Mouse (Mus musculus): Measurements from ENCODE around the gene Cd9. TPM values are rescaled to one million over a fixed set of nuclear protein-coding genes. Genes with fewer than 3 reads are reported as not detected.

Cd9 gene
- total and polyA plus RNA-seq, 2 experiments from 2014 or later: 49.1 to 105 TPM

DNA sequence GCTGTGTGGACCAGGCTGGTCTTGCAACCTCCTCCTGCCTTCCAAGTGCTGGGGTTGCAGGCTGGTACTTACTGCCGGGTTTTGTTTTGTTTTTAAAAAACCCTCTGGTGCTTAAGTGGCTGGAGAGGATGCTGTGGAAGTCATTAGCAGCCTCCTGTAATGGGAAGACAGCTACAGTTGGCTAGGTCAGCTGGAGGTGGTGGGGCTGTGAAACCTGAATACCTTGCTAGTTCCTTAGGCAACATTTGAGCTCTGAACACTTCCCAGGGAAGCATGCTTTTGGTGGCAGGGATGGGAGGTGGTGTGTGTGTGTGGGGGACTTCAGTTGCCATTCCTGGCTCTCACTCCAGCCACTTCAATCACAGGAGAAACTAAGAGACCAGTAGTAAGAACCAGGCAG is 19.4 kb downstream of the Cd9 start:
- no peak overlapping the region for H3K27ac ChIP-seq (ENCODE audit: low read depth, low read length)
- H3K4me1 ChIP-seq (ENCODE audit: insufficient read depth, low read length): no peaks in the 10 kb centered on the region
- ATAC-seq (ENCODE audit: low FRiP score) (no peak), DNase-seq (ENCODE audit: low spot score) (no peak)
- no peak overlapping the region for H3K9ac ChIP-seq (replicated peaks; ENCODE audit: low read length, poor library complexity, severe bottlenecking)
- no peaks in the 10 kb centered on the region for H3K9me3 ChIP-seq (ENCODE audit: low read length)
- WGBS: 45% methylated on average over 1 of the region's 1 CpGs
- H3K27me3 ChIP-seq (ENCODE audit: insufficient read depth, low read length): no peaks in the 10 kb centered on the region
- no peak overlapping the region for H3K4me2 ChIP-seq (ENCODE audit: low read depth, low read length, poor library complexity, severe bottlenecking)
- no peak overlapping the region for H3K4me3 ChIP-seq (ENCODE audit: low read depth, low read length)
- no peak for TF ChIP-seq CTCF (IDR thresholded peaks at IDR 0.05)
- H3K36me3 ChIP-seq (ENCODE audit: insufficient read depth, low read length): no peaks in the 10 kb centered on the region

DNA sequence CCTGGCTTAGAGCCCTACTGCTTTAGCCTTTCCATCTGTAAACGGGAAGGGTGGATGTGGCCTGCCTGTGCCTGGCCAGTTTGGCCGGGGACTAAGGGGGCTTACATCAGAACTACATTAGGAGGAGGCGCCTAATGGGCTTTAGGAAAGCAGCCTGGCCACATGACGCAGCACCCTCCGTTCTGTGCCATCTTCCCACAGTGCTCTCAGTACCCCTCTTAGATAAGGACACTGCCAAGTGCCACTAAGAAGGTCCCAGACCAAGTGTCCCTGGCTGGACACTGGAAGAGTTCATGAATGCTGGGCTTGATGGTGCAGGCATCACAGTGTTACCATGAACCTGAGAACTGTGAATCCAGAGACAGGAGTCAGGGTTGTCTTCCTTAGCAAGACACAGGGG is 20.7 kb downstream of the Cd9 start:
- Histone ChIP-seq H3K4me2 (ENCODE audit: low read depth, low read length, poor library complexity, severe bottlenecking) (no peak overlapping the region), H3K27ac (ENCODE audit: low read depth, low read length) (no peak overlapping the region), H3K4me1 (ENCODE audit: insufficient read depth, low read length) (no peaks in the 10 kb centered on the region), H3K9me3 (ENCODE audit: low read length) (no peaks in the 10 kb centered on the region), H3K4me3 (ENCODE audit: low read depth, low read length) (no peak overlapping the region), H3K27me3 (ENCODE audit: insufficient read depth, low read length) (no peaks in the 10 kb centered on the region), H3K9ac (replicated peaks; ENCODE audit: low read length, poor library complexity, severe bottlenecking) (no peak overlapping the region), H3K36me3 (ENCODE audit: insufficient read depth, low read length) (no peaks in the 10 kb centered on the region)
- 77% methylated on average over 5 of the region's 5 CpGs for WGBS
- TF ChIP-seq CTCF (IDR thresholded peaks at IDR 0.05): no peak
- ATAC-seq (ENCODE audit: low FRiP score) (no peak), DNase-seq (ENCODE audit: low spot score) (no peak)

DNA sequence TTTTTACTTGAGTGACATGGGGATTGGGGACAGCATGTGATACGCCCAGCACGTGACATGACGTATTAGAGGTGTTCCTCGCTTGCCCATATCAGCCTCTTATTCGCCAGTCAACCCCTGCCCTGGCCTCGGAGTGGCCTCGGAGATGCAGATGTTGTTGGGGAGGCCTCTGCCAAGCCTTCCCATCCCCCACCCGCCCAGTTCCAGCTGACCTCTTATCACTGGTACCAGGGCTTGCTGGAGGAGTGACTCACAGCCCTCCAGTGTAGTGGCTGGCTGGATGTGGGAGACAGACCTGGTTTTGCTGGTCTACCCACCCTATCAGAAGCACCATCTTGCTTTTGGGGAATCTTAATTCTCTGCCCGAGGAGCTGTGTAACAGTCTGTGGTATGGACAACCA is 21.3 kb downstream of the Cd9 start:
- Histone ChIP-seq H3K27ac (ENCODE audit: low read depth, low read length) (no peak overlapping the region), H3K9ac (replicated peaks; ENCODE audit: low read length, poor library complexity, severe bottlenecking) (no peak overlapping the region), H3K4me2 (ENCODE audit: low read depth, low read length, poor library complexity, severe bottlenecking) (no peak overlapping the region), H3K9me3 (ENCODE audit: low read length) (no peaks in the 10 kb centered on the region), H3K4me1 (ENCODE audit: insufficient read depth, low read length) (peaks cover 3% of the 10 kb centered on the region; the same call in 1 of the 2 replicates), H3K36me3 (ENCODE audit: insufficient read depth, low read length) (no peaks in the 10 kb centered on the region), H3K4me3 (ENCODE audit: low read depth, low read length) (no peak overlapping the region), H3K27me3 (ENCODE audit: insufficient read depth, low read length) (no peaks in the 10 kb centered on the region)
- TF ChIP-seq CTCF (IDR thresholded peaks at IDR 0.05): no peak
- WGBS: 89% methylated on average over 9 of the region's 9 CpGs
- ATAC-seq (ENCODE audit: low FRiP score): no peak
- DNase-seq (ENCODE audit: low spot score): no peak

DNA sequence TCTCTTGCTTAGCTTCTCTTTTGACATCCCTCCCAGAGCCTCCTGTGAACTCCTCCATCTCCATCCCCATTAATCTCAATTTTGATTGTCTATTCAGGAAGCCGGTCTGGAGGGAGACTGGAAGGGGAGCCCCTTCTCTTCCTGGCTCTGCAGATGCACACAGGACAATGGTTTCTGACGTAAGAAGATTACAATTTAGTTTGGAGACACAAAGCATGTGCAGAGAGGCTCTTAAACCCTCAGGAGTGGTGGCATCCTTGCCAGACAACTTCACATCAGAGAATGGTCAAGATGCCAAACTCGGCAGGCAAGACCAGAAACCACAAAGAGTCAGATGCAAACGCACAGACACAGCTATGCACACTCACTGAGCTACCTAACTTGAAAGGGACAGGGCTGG is 22.7 kb downstream of the Cd9 start:
- TF ChIP-seq CTCF (IDR thresholded peaks at IDR 0.05): no peak
- Histone ChIP-seq H3K9ac (replicated peaks; ENCODE audit: low read length, poor library complexity, severe bottlenecking) (no peak overlapping the region), H3K36me3 (ENCODE audit: insufficient read depth, low read length) (no peaks in the 10 kb centered on the region), H3K4me3 (ENCODE audit: low read depth, low read length) (no peak overlapping the region), H3K27me3 (ENCODE audit: insufficient read depth, low read length) (no peaks in the 10 kb centered on the region), H3K4me2 (ENCODE audit: low read depth, low read length, poor library complexity, severe bottlenecking) (no peak overlapping the region), H3K9me3 (ENCODE audit: low read length) (no peaks in the 10 kb centered on the region), H3K27ac (ENCODE audit: low read depth, low read length) (no peak overlapping the region; the same call in 1 of the 2 replicates), H3K4me1 (ENCODE audit: insufficient read depth, low read length) (peaks cover 8% of the 10 kb centered on the region; the same call in 1 of the 2 replicates)
- WGBS: 28% methylated on average over 4 of the region's 4 CpGs
- ATAC-seq (ENCODE audit: low FRiP score) (no peak), DNase-seq (ENCODE audit: low spot score) (no peak)

DNA sequence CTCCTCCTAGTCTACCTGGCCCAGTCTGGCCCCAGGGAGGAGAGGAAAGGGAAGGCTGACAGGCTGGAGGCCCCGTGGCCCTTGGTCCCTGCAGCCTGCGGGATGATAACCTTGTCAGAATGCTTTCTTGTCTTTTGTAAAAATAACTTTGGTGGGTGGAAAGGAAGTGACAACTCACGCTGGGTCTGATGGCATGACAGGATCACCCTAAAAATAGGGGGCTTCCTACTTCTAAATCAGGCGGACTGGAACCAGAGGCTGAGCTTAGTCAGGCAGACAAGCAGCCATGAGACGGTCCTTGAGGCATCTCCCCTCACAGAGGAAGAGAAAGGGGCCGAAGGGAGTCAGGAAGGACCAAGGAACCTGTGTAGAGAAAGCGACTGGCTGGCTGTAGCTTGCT is 23.3 kb downstream of the Cd9 start:
- Histone ChIP-seq H3K36me3 (ENCODE audit: insufficient read depth, low read length) (no peaks in the 10 kb centered on the region), H3K27me3 (ENCODE audit: insufficient read depth, low read length) (no peaks in the 10 kb centered on the region), H3K9me3 (ENCODE audit: low read length) (no peaks in the 10 kb centered on the region), H3K4me1 (ENCODE audit: insufficient read depth, low read length) (peaks cover 8% of the 10 kb centered on the region; the same call in 1 of the 2 replicates), H3K27ac (ENCODE audit: low read depth, low read length) (no peak overlapping the region), H3K9ac (replicated peaks; ENCODE audit: low read length, poor library complexity, severe bottlenecking) (no peak overlapping the region), H3K4me3 (ENCODE audit: low read depth, low read length) (no peak overlapping the region), H3K4me2 (ENCODE audit: low read depth, low read length, poor library complexity, severe bottlenecking) (no peak overlapping the region)
- no peak for DNase-seq (ENCODE audit: low spot score)
- no peak for TF ChIP-seq CTCF (IDR thresholded peaks at IDR 0.05)
- no peak for ATAC-seq (ENCODE audit: low FRiP score)
- WGBS: 85% methylated on average over 7 of the region's 7 CpGs

DNA sequence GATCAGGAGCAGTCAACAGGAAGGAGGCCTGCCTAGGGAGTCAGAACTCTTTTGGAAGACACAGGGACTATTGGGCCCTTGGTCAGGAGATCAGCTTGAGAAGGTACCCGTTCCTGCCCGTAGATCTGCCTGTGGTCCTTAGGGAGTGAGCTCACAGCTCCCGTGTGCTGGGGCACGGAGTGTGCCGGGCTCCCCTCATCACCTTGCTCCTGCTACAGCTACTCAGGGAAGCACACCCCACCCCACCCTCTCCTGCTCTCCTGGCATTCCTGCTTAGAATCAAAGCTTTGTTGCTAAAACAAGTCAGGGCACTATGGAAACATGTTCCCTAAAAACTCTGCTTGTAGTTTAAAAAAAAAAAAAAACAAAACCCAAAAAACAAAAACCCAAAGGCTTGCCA is 24.0 kb downstream of the Cd9 start:
- H3K9ac ChIP-seq (replicated peaks; ENCODE audit: low read length, poor library complexity, severe bottlenecking): no peak overlapping the region
- H3K4me1 ChIP-seq (ENCODE audit: insufficient read depth, low read length): peaks cover 8% of the 10 kb centered on the region; the same call in 1 of the 2 replicates
- no peak for TF ChIP-seq CTCF (IDR thresholded peaks at IDR 0.05)
- H3K27ac ChIP-seq (ENCODE audit: low read depth, low read length): no peak overlapping the region
- H3K4me3 ChIP-seq (ENCODE audit: low read depth, low read length): no peak overlapping the region
- no peak overlapping the region for H3K4me2 ChIP-seq (ENCODE audit: low read depth, low read length, poor library complexity, severe bottlenecking)
- H3K9me3 ChIP-seq (ENCODE audit: low read length): no peaks in the 10 kb centered on the region
- WGBS: 94% methylated on average over 5 of the region's 5 CpGs
- ATAC-seq (ENCODE audit: low FRiP score): no peak
- H3K36me3 ChIP-seq (ENCODE audit: insufficient read depth, low read length): no peaks in the 10 kb centered on the region
- no peaks in the 10 kb centered on the region for H3K27me3 ChIP-seq (ENCODE audit: insufficient read depth, low read length)
- no peak for DNase-seq (ENCODE audit: low spot score)
